Mouse (Mus musculus) hindbrain, embryonic 15.5 days (tissue): Measurements from ENCODE around the gene Ppp1cb. TPM values are rescaled to one million over a fixed set of nuclear protein-coding genes. Genes with fewer than 3 reads are reported as not detected.

ENCODE experiments used
- ATAC-seq: fragments of 200-750 bp; cut with Nextera tagmentation; 2 replicates; pipeline ENCODE4 v1.8.0; 2017; ENCODE audit warnings: low read depth, moderate number of reproducible peaks, moderate TSS enrichment; ENCODE audit not compliant: low FRiP score
- H3K27ac ChIP-seq: fragments of 300-500 bp; sonication (generic); replicated peaks from 2 replicates; pipeline ENCODE4 v1.5.1; 2015; ENCODE audit warnings: mild to moderate bottlenecking, inconsistent platforms
- H3K27me3 ChIP-seq: fragments of 300-500 bp; sonication (generic); 2 replicates; pipeline ENCODE4 v1.6.1; 2015; ENCODE audit warnings: control low read depth, inconsistent platforms
- H3K36me3 ChIP-seq: fragments of 300-500 bp; sonication (generic); 2 replicates; pipeline ENCODE4 v1.6.1; 2015; ENCODE audit warnings: control low read depth, inconsistent platforms
- H3K4me1 ChIP-seq: fragments of 300-500 bp; sonication (generic); replicated peaks from 2 replicates; pipeline ENCODE4 v1.6.1; 2015; ENCODE audit warnings: control low read depth, inconsistent platforms
- H3K4me2 ChIP-seq: fragments of 300-500 bp; sonication (generic); 2 replicates; pipeline ENCODE4 v1.6.1; 2015; ENCODE audit warnings: moderate library complexity, mild to moderate bottlenecking, inconsistent platforms
- H3K4me3 ChIP-seq: fragments of 300-500 bp; sonication (generic); 2 replicates; pipeline ENCODE4 v1.5.1; 2015; ENCODE audit warnings: mild to moderate bottlenecking, inconsistent platforms
- H3K9ac ChIP-seq: fragments of 300-500 bp; sonication (generic); 2 replicates; pipeline ENCODE4 v1.6.1; 2015; ENCODE audit warnings: inconsistent platforms
- H3K9me3 ChIP-seq: fragments of 300-500 bp; sonication (generic); 2 replicates; pipeline ENCODE4 v1.6.1; 2016; ENCODE audit warnings: control low read depth, inconsistent platforms
- WGBS: fragments of 180-500 bp; shearing (Covaris S2); methylation state at CpG from one replicate; pipeline ENCODE4 v1.1.7; 2015; 5-methylcytosine and 5-hydroxymethylcytosine counted together
- polyA plus RNA-seq: library from polyadenylated mRNA; unstranded; fragments of >200 nt; fragmentation: Nextera tagmentation; extraction: Ambion mirVana; gene quantifications from 2 replicates; pipeline ENCODE4 v1.2.1, GENCODE M21; 2015

Ppp1cb gene
- polyA plus RNA-seq, 1 experiment from 2014 or later: 188 TPM

GRCm38 (mm10) chr5:32520381-32520780, 61.7 kb downstream of the Ppp1cb start:
- H3K4me1 ChIP-seq: no peaks in the 10 kb centered on the region
- no peak overlapping the region for H3K27ac ChIP-seq
- no peak overlapping the region for H3K4me2 ChIP-seq
- no peak overlapping the region for H3K9ac ChIP-seq
- H3K36me3 ChIP-seq: no peaks in the 10 kb centered on the region
- no peak for ATAC-seq
- H3K27me3 ChIP-seq: no peaks in the 10 kb centered on the region
- H3K4me3 ChIP-seq: no peak overlapping the region
- 57% methylated on average over 1 of the region's 1 CpGs for WGBS
- H3K9me3 ChIP-seq: no peaks in the 10 kb centered on the region

DNA sequence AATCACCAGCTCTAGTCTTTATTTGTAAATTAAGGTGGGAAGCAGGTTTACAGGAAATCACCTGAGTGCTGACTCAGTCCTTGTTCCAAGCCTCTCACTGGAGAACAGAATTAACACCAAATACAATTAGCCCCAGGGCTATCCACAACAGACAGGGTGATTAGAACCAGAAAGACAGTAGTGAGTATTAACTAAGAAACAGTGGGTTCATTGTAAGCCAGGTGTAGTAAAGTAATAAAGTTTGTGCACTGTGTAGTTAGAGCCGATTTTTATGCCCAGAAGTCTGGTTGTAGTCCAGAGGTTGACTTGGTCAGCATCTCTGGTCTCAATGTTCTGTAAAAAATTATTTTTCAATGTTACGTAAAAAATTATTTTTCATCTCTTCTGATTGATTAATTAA, 90.8 kb downstream of the Ppp1cb start:
- H3K27me3 ChIP-seq: no peaks in the 10 kb centered on the region
- no peaks in the 10 kb centered on the region for H3K9me3 ChIP-seq
- no peak overlapping the region for H3K4me3 ChIP-seq
- H3K4me2 ChIP-seq: no peak overlapping the region
- H3K36me3 ChIP-seq: no peaks in the 10 kb centered on the region
- ATAC-seq: no peak
- WGBS: 95% methylated on average over 2 of the region's 2 CpGs
- no peak overlapping the region for H3K9ac ChIP-seq
- H3K27ac ChIP-seq: no peak overlapping the region
- H3K4me1 ChIP-seq: no peaks in the 10 kb centered on the region

GRCm38 (mm10) chr5:32564697-32565096, 106.1 kb downstream of the Ppp1cb start:
- ATAC-seq: no peak
- Histone ChIP-seq H3K36me3 (no peaks in the 10 kb centered on the region), H3K4me3 (no peak overlapping the region), H3K27me3 (no peaks in the 10 kb centered on the region), H3K4me2 (no peak overlapping the region), H3K9ac (no peak overlapping the region), H3K27ac (no peak overlapping the region), H3K9me3 (no peaks in the 10 kb centered on the region), H3K4me1 (no peaks in the 10 kb centered on the region)
- WGBS: 82% methylated on average over 1 of the region's 1 CpGs

Other genes starting within 250 kb of the Ppp1cb start
- gene Plb1, start 226.1 kb upstream of the Ppp1cb start, polyA plus RNA-seq: 0.20 TPM in 1 of 2 replicates, not detected in the other
- gene Yes1, start 152.3 kb downstream of the Ppp1cb start, polyA plus RNA-seq: 20.4 and 20.5 TPM in 2 replicates